Mouse (Mus musculus) cerebellum, adult 11-12 months (tissue): ENCODE data around the gene Tob2.

Experiments used
- DNase-seq: peaks from one replicate; pipeline ENCODE4 v3.0.0; 2022

Gene Tob2

GRCm38 (mm10) chr15:81858517-81859329 lies at the start of gene Tob2:
Gene Tob2, minus strand, starts transcription at chr15:81858796.
- DNase-seq: peak; percentile 87

- DNase-seq: no peak
Observed at GRCm38 (mm10) chr15:81907953-81908352, 49.4 kb upstream of the Tob2 start.

DNA sequence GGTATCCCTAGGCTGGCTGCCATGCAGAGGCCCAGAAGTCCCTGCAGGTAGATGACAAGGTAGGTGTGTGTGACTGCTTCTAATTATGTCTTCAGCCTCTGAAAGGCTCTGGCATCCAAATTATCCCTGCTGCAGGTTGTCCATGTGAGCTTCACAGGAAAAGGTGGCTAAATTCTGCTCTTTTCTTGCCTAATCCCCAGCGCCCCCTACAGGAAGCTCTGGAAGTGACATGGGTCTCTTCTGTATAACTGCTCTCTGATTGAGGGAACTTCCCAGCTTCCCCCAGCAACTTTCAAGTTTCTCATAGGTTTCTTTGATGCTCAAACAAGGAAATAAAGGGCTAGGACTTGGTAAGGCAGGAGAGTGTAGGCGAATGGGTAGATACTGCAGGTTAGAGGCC lies 46.3 kb upstream of the Tob2 start:
- DNase-seq: peak; percentile 61

DNA sequence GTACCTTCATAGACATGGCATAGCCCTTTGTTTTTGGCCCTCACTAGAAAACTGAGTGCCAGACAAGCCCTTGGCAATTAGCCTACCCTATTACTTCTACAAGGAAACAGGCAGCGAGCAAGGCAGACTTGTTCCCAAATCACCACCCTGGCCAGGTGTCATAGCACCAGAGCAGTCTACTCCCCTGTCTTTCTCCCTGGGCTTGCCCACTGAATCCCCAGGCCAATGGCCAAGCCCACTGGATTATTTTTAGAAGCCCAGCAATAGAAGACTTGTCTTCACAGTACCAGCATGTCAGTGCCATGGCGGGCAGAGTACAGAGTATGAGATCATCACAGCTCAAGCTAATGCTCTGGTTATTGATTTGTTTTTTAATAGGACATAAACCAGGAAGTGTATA lies 40.2 kb upstream of the Tob2 start:
- DNase-seq: peak; percentile 61

DNA sequence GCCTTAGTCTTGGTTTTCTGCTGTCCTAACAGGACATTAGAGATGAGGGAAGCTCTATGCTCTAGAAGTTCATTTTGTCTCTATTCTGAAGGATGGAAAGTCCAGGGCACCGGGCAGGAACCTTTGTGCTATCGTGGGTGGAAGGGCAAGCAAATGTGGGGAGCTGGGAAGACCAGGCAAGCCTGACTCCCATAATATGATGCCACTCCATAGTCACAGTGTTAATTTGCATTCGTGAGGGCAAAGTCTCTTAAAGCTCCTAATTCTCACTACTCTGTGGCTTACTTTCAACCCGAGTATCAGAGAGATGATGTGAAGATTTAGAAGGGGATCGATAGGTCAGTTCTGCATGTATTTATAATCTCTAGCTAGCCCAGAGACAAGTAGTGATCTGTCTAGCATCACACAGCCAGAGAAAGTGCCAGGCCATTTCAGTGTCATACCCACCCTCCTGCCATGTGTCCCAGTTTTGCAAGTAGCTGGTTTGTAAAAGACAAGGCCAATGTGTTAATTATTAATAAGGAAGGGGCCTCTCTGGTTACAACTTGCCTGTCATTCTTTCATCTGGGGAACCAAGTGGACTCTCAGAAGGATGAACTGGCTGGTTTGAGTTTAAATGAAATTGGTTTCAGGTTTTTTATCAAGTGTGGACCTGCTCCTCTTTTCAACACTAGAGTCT lies 39.1 kb upstream of the Tob2 start:
- DNase-seq: no peak

DNA sequence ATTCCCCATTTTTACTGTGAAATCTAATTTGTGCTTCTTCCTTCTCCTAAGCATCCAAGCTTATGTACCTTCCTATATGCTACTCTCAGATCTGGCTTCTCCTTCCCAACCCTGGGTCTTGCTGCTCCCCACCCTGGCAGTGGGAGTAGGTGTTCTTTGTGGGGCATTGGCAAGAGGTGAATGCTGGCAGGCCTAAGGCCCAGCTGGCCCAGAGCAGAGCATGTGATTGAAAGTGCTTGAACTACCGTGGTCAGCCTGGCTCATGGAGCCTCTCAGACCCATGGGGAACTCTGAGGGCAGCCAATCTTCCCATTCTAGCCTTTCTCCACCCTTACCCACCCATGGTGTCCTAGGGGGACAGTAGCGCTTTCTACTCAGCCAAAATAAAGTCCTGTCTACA lies 37.8 kb upstream of the Tob2 start:
- DNase-seq: no peak

DNA sequence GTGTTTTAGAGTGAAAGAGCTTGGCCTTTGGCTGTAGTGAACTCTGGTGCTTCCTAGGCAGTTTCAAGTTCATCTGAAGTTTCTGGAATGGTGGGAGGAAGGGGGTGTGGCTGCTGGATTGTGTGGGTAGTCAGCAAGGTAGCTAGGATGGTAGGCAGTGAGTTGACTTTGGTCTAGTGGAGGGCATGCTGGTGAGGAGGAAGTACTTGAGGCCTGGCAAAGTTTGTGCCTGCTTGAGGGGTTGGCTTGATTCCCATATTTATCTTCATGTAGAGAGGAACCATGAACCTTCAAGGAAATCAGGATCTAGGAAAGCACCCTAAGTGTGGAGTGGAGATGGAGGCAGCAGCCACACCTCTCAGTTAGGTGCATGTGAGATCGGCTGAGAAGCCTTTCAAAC lies 35.4 kb upstream of the Tob2 start:
- DNase-seq: no peak

DNA sequence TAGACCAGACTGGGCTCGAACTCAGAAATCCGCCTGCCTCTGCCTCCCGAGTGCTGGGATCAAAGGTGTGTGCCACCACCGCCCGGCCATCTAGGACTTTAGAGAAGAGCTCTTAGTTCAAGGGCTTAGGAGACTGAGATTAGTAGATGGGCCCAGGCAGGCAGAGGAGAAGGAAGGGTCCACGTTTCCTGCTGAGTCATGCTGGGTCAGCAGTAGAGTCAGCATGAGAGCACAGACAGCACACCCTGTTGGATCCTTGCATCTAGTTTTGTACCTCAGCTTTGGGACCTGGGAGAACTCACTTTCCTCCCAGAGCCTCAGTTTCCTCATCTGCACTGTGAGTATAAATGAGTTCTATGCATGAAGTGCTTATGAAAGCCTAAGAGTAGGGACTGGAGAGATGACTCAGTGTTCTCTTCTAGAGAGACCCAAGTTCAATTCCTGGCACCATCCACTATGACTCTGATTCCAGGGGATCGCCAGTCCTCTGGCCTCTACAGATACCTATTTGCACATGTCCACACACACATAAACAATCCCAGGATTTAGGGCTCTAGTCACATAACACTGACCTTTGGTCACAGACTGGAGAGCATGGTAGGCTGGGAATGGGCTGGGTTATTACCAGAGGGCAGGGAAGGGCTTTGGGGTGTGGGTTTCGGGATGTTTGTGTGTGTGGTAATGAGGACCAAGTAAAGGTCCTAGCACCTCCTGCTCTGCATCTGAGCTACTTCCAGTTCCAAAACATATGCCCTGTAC lies 33.4 kb upstream of the Tob2 start:
- DNase-seq: no peak

GRCm38 (mm10) chr15:81891140-81891802 lies 32.7 kb upstream of the Tob2 start:
- DNase-seq: no peak

DNA sequence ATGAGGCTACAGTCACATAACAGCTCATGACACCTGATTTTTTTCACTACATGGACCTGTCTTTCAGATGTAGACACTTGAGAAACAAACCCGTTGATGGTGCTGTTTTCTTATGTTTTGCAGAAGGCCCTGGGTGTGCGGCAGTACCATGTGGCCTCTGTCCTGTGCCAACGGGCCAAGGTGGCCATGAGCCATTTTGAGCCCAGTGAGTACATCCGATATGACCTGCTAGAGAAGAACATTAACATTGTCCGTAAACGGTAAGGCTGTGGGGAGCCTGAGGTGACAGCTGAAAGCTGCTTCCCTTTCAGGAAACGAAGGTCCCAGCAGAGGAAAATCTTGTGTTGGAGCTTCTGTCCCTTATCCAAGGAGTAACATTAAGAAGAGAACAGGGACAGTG lies 30.6 kb upstream of the Tob2 start:
- peak; percentile 83 for DNase-seq

GRCm38 (mm10) chr15:81886795-81887550 lies 28.4 kb upstream of the Tob2 start:
- DNase-seq: no peak

- DNase-seq: no peak
Observed at GRCm38 (mm10) chr15:81885418-81885934, 26.9 kb upstream of the Tob2 start.

DNA sequence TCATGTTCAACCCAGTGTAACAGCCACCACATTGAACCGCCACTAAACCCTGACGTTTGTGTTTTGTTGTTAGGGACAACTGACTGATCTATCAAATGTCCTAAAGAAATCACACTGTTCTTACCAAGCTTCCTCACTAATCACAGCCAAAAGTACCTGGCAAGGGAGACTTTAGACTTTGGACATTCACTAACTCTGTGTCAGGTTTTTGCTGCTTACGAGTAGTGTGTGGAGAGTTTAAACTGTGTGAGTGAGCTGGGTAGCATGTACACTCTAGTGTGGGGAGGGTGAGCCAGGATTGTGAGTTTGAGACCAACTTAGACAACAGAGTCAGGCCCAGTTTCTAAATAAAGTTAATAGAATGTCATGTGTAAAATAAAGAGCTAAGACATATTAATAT lies 23.8 kb upstream of the Tob2 start:
- DNase-seq: no peak

- DNase-seq: no peak
Observed at GRCm38 (mm10) chr15:81879531-81880401, 21.2 kb upstream of the Tob2 start.

DNA sequence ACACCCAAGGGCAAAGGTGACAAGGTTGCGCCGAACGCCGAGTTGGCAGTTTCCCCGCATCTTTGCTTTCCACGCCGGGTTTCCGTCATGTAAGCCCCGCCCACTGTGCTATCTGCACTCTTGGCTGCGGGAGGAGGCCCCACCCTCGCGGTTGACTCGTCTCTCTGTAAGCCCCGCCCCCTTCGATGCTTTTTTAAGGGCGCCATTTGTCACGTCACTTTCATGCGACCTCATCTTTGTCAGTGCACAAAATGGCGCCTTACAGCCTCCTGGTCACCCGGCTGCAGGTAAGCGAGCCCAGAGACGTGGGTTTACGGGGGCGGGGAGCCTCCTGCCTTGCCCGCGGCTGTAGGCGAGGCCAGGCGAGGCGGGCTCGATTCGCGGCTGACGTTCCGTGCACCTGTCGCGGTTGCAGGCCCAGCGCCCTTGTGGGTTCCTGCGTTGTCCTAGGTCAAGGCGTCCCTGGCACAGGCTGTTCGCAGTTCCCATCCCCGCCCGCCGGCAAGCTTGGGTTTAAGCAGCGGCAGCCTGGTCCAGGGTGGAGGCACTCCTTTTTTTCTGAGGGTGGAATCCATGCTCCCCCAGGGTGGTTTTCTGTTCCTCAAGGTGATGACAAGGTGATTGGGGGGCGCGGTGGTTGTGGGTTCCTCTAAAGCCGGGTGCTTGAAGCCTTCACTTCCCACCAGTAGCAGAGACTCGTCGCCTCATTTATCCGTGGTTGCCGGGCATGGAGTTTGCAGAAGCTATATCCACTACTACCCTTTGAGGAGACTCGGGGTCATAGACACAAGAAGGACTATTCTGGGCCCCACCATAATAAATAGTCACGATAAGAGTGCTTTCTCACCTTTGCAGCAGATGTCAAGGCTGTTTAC lies 13.9 kb upstream of the Tob2 start, which contains the start of gene Aco2:
Gene Aco2 (plus strand): TSS at position 48 of the 875 bp plus-strand sequence.
- DNase-seq: peak; percentile 99

GRCm38 (mm10) chr15:81871604-81872261 lies 13.1 kb upstream of the Tob2 start, which contains the start of gene Phf5a:
Gene Phf5a, minus strand, starts transcription at chr15:81871911.
- peak; percentile 83 for DNase-seq

DNA sequence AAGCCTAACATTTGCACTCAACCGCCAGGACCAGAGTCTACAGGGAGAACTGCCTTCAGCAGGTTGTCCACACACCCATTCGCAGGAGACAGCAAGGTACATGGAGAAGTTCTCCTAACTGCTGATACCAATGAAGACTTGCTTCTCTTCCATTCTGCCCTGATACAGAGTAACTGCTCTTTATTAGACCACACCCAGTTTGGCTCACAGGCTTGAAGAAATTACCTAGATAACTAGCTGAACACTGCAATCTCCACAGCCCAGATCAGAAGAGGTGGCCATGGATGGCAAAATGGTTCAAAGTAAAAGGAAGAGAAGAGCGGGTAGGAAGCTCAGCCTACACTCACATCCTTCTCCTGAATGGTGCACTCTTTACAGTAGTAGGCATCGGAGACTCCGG lies 11.4 kb upstream of the Tob2 start:
- no peak for DNase-seq

DNA sequence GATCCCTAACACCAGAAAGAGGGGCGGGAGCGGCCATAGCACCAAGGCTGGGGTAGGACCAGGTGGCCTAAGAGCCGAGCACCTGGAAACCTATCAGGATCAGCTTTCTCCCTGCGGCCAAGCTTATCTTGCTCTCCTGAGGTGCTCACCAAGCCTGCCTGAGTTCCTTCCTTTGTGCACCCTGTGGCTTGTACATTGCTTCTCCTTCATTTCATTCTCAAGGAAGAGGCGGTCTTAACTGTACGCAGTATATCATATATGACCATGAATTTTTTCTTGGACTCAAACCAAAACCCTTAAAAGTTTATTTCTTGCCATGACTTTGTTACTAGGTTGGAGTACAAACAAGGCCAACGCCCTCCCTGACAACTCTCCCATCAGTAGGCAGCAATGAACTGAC lies 5.6 kb upstream of the Tob2 start:
- no peak for DNase-seq

DNA sequence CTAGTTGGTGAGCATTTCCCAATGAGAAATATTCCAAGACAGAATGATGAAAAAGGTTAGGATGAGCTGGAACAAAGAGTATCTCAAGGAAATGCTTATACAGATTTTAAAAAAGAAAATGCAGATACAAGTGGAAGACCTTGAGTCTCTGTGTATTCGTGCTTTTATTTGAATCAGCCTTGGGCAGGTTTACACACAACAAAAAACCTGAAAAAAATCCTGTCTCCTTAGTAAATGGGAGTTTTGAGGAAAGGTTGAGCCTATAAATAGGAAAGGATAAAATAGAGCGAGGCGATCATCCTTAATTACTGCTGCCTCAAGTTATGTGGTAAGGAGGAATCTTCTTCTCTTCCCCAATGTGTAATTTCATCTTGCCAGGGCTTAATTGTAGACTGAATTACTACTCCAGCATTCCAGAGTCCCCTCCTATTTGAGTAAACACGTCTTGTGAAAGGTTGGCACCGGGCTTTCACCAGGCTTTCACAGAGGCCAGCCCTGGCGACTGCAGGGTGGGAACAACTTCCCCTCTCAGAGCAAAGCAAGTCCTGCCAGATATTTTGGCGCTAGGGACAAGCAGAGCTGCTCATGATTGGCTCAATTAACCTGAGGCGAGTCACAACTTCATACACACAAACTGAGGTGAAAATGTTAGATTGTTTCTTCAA lies 2.0 kb upstream of the Tob2 start:
- peak; percentile 65 for DNase-seq
